Comparison of ENCODE assay signal across 7 mouse cellular contexts in genomic region chr8:19702972-19703709, GRCm38 (mm10). TPM values are rescaled to one million over a fixed set of nuclear protein-coding genes. Genes with fewer than 3 reads are reported as not detected.
DNase-seq lines count a peak whose midpoint lies in the region; ATAC-seq and TF ChIP-seq lines count a peak whose summit lies in the region.
"Not testable (repeated sequence)": the region's sequence is repeated elsewhere in the genome, so short reads cannot be mapped to it uniquely, and the experiment has no call there.

No protein-coding gene starts in this region.

- H3K9me3 ChIP-seq in embryonic facial prominence, embryonic 14.5 days (ENCODE audit: control insufficient read depth, low read length); limb, embryonic 10.5 days (replicated peaks); midbrain, embryonic 11.5 days (ENCODE audit: control insufficient read depth, low read length): not testable (repeated sequence)

- not testable (repeated sequence) for H3K27ac ChIP-seq in embryonic facial prominence, embryonic 14.5 days (replicated peaks; ENCODE audit: low read depth, low read length); kidney, adult 2 months (ENCODE audit: insufficient read depth, low read depth, low read length); limb, embryonic 10.5 days; midbrain, embryonic 11.5 days (ENCODE audit: low read depth, low read length)

- 42% methylated on average over 13 of the region's 13 CpGs for WGBS in embryonic facial prominence, embryonic 14.5 days
- 38% methylated on average over 13 of the region's 13 CpGs for WGBS in kidney, adult 2 months
- 47% methylated on average over 13 of the region's 13 CpGs for WGBS in limb, embryonic 10.5 days
- WGBS in midbrain, embryonic 11.5 days = 51% methylated on average over 13 of the region's 13 CpGs

- TF ChIP-seq CTCF in kidney, adult 2 months (conservative IDR thresholded peaks at IDR 0.05; ENCODE audit: insufficient read depth, insufficient read length, low read depth, low read length) = not testable (repeated sequence)

- H3K36me3 ChIP-seq in embryonic facial prominence, embryonic 14.5 days (ENCODE audit: control insufficient read depth, insufficient read depth, low read length); kidney, adult 2 months (ENCODE audit: control insufficient read depth, insufficient read depth, low read length); limb, embryonic 10.5 days; midbrain, embryonic 11.5 days (ENCODE audit: control insufficient read depth, insufficient read depth, low read length): not testable (repeated sequence)

- H3K9ac ChIP-seq in embryonic facial prominence, embryonic 14.5 days (ENCODE audit: low read depth, low read length); midbrain, embryonic 11.5 days (ENCODE audit: low read length): not testable (repeated sequence)

- not testable (repeated sequence) for H3K27me3 ChIP-seq in embryonic facial prominence, embryonic 14.5 days (replicated peaks; ENCODE audit: control insufficient read depth, insufficient read depth, low read length); kidney, adult 2 months (replicated peaks; ENCODE audit: control insufficient read depth, insufficient read depth, low read length); limb, embryonic 10.5 days (ENCODE audit: low read depth, poor library complexity, severe bottlenecking); midbrain, embryonic 11.5 days (ENCODE audit: control insufficient read depth, insufficient read depth, low read length)

- not testable (repeated sequence) for H3K4me3 ChIP-seq in embryonic facial prominence, embryonic 14.5 days (ENCODE audit: low read depth, low read length); kidney, adult 2 months (ENCODE audit: insufficient read depth, low read depth, low read length); limb, embryonic 10.5 days; midbrain, embryonic 11.5 days (ENCODE audit: low read depth, low read length)

- peak; percentile 62 to 77 for DNase-seq in adrenal gland, postnatal 4 days (ENCODE audit: low spot score in 2 of 2)
- DNase-seq in embryonic facial prominence, embryonic 14.5 days (ENCODE audit: low spot score) = peak; percentile 93
- DNase-seq in heart, adult 8-10 months (ENCODE audit: low spot score) = peak; percentile 68
- DNase-seq in kidney, adult 2 months = peak; percentile 90
- DNase-seq in limb, embryonic 10.5 days (ENCODE audit: low spot score) = peak; percentile 89
- peak; percentile 99 for DNase-seq in midbrain, embryonic 11.5 days (ENCODE audit: low spot score, missing footprints)
- peak; percentile 42 for DNase-seq in spleen, adult 12 weeks (ENCODE audit: low spot score)

- not testable (repeated sequence) for H3K4me2 ChIP-seq in embryonic facial prominence, embryonic 14.5 days (ENCODE audit: low read depth, low read length); midbrain, embryonic 11.5 days

- not testable (repeated sequence) for TF ChIP-seq POLR2A in kidney, adult 2 months (IDR thresholded peaks at IDR 0.05; ENCODE audit: low read depth, low read length)

- peak; percentile 79 for ATAC-seq in embryonic facial prominence, embryonic 14.5 days (ENCODE audit: low read depth)
- ATAC-seq in midbrain, embryonic 11.5 days (ENCODE audit: low FRiP score) = peak; percentile 95

- H3K4me1 ChIP-seq in embryonic facial prominence, embryonic 14.5 days (ENCODE audit: control insufficient read depth, insufficient read depth, low read length); kidney, adult 2 months (ENCODE audit: control insufficient read depth, insufficient read depth, low read length); limb, embryonic 10.5 days; midbrain, embryonic 11.5 days (ENCODE audit: control insufficient read depth, insufficient read depth, low read length): not testable (repeated sequence)

RNA-seq across cellular contexts. Expression of gene 4930467E23Rik, which starts 26.2 kb away (rescaled TPM):
- total RNA-seq in adrenal gland, postnatal 4 days (2021) = under 1 TPM in 1 of 2 experiments, not detected in 1; 0.20 TPM
- polyA plus RNA-seq in embryonic facial prominence, embryonic 14.5 days (2014; fragmentation: Nextera tagmentation; extraction: Ambion mirVana) = not detected in 2 replicates
- total RNA-seq in heart, adult 8-10 months (2022) = under 1 TPM in 3 of 4 experiments, not detected in 1; 0.69 to 0.79 (median 0.78) TPM
- polyA plus RNA-seq in kidney, adult 2 months (2012; rRNA removed) = not detected in 2 replicates
- polyA plus RNA-seq in limb, embryonic 10.5 days (2016; fragmentation: Nextera tagmentation; extraction: Ambion mirVana) = not detected in 2 replicates
- polyA plus RNA-seq in midbrain, embryonic 11.5 days (2014; fragmentation: Nextera tagmentation; extraction: Ambion mirVana) = not detected in 2 replicates

Comparison
In these comparisons a context has a peak if more than half of its experiments do, and no peak if none do; other contexts are left out.
1. DNase-seq: peak in every context shown above with its lines; median percentile 99 in midbrain, embryonic 11.5 days; 93 in embryonic facial prominence, embryonic 14.5 days; 90 in kidney, adult 2 months; 89 in limb, embryonic 10.5 days; 70 in adrenal gland, postnatal 4 days; 68 in heart, adult 8-10 months; 42 in spleen, adult 12 weeks.